Mouse (Mus musculus) kidney, adult 2 months (tissue): ENCODE data around the gene Ralgapa2. TPM values are rescaled to one million over a fixed set of nuclear protein-coding genes. Genes with fewer than 3 reads are reported as not detected.

ENCODE experiments used
- DNase-seq: peaks from one replicate; pipeline ENCODE4 v3.0.0; 2021
- H3K27ac ChIP-seq: fragments of 200-500 bp; 2 replicates; pipeline ENCODE4 v1.5.1; 2012; ENCODE audit warnings: low read depth, low read length, control low read depth, inconsistent platforms; ENCODE audit not compliant: insufficient read depth
- H3K27me3 ChIP-seq: fragments of 200-500 bp; replicated peaks from 2 replicates; pipeline ENCODE4 v1.6.1; 2012; ENCODE audit warnings: mild to moderate bottlenecking, moderate library complexity, low read length, inconsistent platforms; ENCODE audit not compliant: control insufficient read depth, insufficient read depth
- H3K36me3 ChIP-seq: fragments of 200-500 bp; 2 replicates; pipeline ENCODE4 v1.6.1; 2012; ENCODE audit warnings: mild to moderate bottlenecking, moderate library complexity, low read length, inconsistent platforms; ENCODE audit not compliant: control insufficient read depth, insufficient read depth
- H3K4me1 ChIP-seq: fragments of 200-500 bp; 2 replicates; pipeline ENCODE4 v1.6.1; 2011; ENCODE audit warnings: low read length; ENCODE audit not compliant: control insufficient read depth, insufficient read depth
- H3K4me3 ChIP-seq: fragments of 200-500 bp; 2 replicates; pipeline ENCODE4 v1.5.1; 2011; ENCODE audit warnings: mild to moderate bottlenecking, low read depth, low read length, control low read depth; ENCODE audit not compliant: insufficient read depth
- CTCF ChIP-seq: fragments of 200-500 bp; conservative IDR thresholded peaks from 2 replicates; pipeline ENCODE4 v1.5.1; 2011; ENCODE audit warnings: low read depth, mild to moderate bottlenecking, control low read depth, low read length, moderate library complexity, mixed read lengths; ENCODE audit not compliant: insufficient read depth, insufficient read length
- POLR2A ChIP-seq: fragments of 200-500 bp; IDR thresholded peaks from one replicate; pipeline ENCODE4 v1.6.1; 2011; ENCODE audit warnings: low read depth, low read length, control low read depth
- WGBS: fragments of 180-500 bp; shearing (Covaris S2); methylation state at CpG from one replicate; pipeline ENCODE4 v1.1.7; 2018; 5-methylcytosine and 5-hydroxymethylcytosine counted together
- polyA plus RNA-seq: library from polyadenylated mRNA; depleted of rRNA; stranded (reverse); fragments of >200 nt; gene quantifications from 2 replicates; pipeline ENCODE4 v1.2.3, GENCODE M21; 2012

Gene Ralgapa2
- polyA plus RNA-seq, 1 experiment, result 15.8 TPM

DNA sequence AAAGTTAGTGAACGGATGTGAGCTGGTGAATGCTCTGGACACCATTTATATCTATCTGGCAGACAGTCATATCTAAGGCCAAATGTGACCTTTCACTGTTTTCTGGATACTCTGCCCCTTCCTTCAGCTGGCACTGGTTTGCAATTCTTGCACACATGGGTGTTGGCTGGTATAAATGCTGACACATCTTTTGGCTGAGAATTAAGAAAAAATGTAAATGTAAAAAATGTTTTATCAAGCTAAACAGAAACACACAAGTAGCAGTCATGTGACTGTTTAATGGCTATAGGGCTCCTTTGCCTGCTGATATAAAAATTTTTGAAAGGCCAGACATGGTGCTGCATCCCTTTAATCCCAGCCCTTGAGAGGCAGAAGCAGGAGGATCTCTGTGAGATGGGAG lies 13.0 kb downstream of the Ralgapa2 start:
- peaks cover 22% of the 10 kb centered on the region for H3K4me1 ChIP-seq
- no peak overlapping the region for H3K27ac ChIP-seq
- no peak overlapping the region for H3K4me3 ChIP-seq
- no peaks in the 10 kb centered on the region for H3K27me3 ChIP-seq
- DNase-seq, result no peak
- WGBS, result 87% methylated on average over 1 of the region's 1 CpGs
- TF ChIP-seq POLR2A (no peak), CTCF (no peak)
- H3K36me3 ChIP-seq, result no peaks in the 10 kb centered on the region

DNA sequence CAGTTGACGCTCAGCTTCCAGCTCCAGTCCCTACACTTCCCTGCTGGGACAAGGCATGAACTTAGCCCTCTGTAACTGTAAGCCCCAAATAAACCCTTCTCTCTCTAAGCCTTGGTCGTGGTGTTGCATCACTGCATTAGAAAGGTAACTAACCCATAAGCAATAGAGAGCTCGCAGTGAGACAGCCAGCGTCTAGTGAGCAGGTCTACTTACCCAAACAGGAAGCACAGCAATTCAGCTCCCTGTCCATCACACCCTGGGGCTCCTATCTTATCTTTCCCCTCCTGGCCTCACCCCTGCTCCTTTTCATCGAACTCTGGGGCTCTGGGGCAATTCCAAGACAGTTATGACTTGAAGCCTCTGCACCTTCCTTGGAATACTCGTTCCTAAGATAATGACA lies 13.8 kb downstream of the Ralgapa2 start:
- Histone ChIP-seq H3K4me3 (no peak overlapping the region), H3K27ac (no peak overlapping the region), H3K27me3 (no peaks in the 10 kb centered on the region), H3K4me1 (peaks cover 21% of the 10 kb centered on the region), H3K36me3 (no peaks in the 10 kb centered on the region)
- 85% methylated on average over 6 of the region's 6 CpGs for WGBS
- no peak for DNase-seq
- no peak for TF ChIP-seq POLR2A
- TF ChIP-seq CTCF, result no peak

DNA sequence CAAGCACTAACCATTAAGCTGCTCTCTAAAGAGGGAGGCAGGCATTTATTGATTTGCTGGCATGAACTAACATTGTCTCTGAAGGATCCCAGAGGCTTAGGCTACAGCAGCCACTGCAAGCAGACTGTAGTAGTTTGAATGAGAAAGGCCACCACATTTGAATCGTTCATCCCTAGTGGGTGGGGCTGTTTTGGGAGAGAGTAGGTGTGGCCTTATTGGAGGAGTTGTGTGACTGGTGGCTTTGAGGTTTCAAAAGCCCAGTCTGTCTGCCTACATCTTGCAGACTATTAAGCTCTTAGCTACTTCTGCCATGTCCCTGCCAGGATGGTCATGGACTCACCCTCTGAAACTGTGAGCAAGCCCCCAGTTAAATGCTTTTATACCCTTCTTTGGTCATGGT lies 15.1 kb downstream of the Ralgapa2 start:
- WGBS, result 21% methylated on average over 1 of the region's 1 CpGs
- DNase-seq, result no peak

DNA sequence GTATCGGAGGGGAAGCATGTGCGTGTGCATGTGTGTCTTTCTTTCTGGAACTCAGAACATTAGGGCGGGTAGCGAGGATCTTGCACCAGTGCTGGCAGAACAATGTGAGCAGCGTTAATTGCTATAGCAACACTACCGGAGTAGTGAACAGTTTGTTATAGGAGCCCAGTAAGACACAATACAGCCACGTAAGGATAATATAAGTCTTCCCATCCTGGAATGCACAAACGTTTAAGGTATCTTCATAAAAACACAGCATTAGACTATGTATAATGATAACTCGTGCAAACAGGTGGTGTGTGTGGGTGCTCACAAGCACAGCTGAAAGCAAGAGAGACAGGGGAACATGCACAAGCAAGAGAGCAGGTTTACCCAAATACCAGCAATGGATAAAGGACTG lies 16.4 kb downstream of the Ralgapa2 start:
- H3K27me3 ChIP-seq, result no peaks in the 10 kb centered on the region
- TF ChIP-seq POLR2A, result no peak
- TF ChIP-seq CTCF, result no peak
- no peak overlapping the region for H3K4me3 ChIP-seq
- 91% methylated on average over 9 of the region's 9 CpGs for WGBS
- DNase-seq, result no peak
- peaks cover 3% of the 10 kb centered on the region; the same call in 1 of the 2 replicates for H3K4me1 ChIP-seq
- H3K27ac ChIP-seq, result no peak overlapping the region
- no peaks in the 10 kb centered on the region for H3K36me3 ChIP-seq

More for the DNA sequence above, 15.1 kb downstream of the Ralgapa2 start:
- TF ChIP-seq CTCF, result no peak
- TF ChIP-seq POLR2A, result no peak
- Histone ChIP-seq H3K36me3 (no peaks in the 10 kb centered on the region), H3K4me1 (peaks cover 8% of the 10 kb centered on the region), H3K4me3 (no peak overlapping the region), H3K27me3 (no peaks in the 10 kb centered on the region), H3K27ac (no peak overlapping the region)

DNA sequence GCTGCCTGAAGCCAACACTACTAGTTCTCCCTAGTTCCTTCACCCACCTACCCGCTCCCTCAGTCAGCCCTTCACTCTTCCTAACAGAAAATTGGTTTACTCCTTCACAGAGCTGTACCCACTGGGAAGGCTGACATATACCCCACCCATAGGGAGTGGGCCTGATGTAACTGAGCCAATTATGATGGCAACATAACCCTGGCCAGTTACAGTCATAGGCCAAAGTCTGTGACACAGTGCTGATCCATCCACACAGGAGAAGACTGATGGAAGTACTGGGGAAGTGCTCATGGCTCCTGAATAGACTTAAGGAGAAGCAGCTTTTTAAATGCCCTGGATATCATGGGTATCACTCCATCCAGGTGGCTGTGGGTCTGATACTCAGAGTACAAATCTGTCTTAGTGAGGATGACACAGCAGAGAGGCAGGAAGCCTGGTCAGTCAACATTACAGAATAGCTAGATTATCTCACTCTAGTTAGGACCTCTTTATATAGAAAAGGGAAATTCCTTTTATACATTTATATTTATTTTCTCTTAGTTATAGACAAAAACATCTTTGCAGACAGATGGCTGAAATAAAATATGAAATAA lies 18.7 kb downstream of the Ralgapa2 start:
- H3K4me3 ChIP-seq, result no peak overlapping the region
- H3K36me3 ChIP-seq, result no peaks in the 10 kb centered on the region
- peaks cover 3% of the 10 kb centered on the region; the same call in 1 of the 2 replicates for H3K4me1 ChIP-seq
- WGBS, result 100% methylated on average over 1 of the region's 1 CpGs
- TF ChIP-seq CTCF (no peak), POLR2A (no peak)
- no peaks in the 10 kb centered on the region for H3K27me3 ChIP-seq
- no peak for DNase-seq
- H3K27ac ChIP-seq, result no peak overlapping the region

DNA sequence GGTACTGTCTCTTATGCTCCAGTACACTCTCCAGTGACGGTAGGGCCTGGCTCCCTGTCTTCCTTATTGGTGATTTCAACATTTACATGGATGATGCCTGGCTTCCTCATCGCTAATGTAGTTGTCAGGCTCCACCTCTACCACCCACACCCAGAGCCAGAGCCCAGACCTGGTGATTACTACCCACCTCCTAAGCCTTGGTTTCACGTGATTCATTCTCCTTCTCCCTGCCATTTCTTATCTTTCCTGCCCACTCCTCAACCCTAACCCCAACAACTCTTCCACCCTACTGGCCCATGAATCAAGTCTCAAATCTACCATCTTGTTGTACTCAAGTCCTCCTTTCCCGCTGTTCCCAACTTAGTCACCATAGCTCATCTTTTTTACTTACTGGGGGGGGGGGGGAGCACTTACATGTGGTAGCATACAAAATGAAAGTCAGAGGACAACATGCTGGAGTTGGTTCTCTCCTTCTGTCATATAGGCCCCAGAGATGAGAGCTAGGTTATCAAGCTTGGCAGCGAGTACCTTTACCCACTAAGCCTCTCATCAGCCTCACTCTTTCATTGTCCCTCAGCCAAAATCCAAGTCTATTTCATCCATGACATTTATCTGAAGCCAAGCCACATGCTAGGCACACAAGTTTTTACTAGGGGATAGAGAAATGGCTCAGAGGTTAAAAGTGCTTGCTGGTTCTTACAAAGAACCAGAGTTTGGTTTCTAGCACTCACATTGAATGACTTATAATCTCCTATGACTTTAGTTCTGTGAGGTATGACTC lies 20.1 kb downstream of the Ralgapa2 start:
- Histone ChIP-seq H3K27ac (no peak overlapping the region), H3K36me3 (no peaks in the 10 kb centered on the region), H3K27me3 (no peaks in the 10 kb centered on the region), H3K4me3 (no peak overlapping the region), H3K4me1 (no peaks in the 10 kb centered on the region)
- DNase-seq, result no peak
- TF ChIP-seq CTCF (no peak), POLR2A (no peak)
- 97% methylated on average over 5 of the region's 5 CpGs for WGBS

DNA sequence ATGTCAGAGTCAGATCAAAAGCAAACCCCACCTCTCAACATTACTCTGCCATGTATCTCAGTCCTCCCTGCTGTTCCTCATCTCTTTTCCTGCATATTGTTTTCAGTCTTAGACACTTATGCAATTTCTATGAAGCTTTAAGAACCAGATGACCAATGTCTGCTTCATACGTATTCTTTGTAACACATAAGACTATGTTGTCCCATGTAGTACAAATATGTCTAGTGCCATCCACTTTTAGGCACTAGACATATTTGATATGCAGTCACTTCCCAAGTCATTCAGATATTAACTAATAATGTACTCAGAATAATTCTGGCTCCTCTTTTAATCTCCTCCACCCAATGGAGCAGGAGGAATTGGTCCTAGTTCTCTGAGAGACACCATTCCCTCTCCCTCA lies 21.2 kb downstream of the Ralgapa2 start:
- H3K27ac ChIP-seq, result no peak overlapping the region
- no peaks in the 10 kb centered on the region for H3K36me3 ChIP-seq
- no peak overlapping the region for H3K4me3 ChIP-seq
- TF ChIP-seq POLR2A, result no peak
- TF ChIP-seq CTCF, result no peak
- no peaks in the 10 kb centered on the region for H3K27me3 ChIP-seq
- H3K4me1 ChIP-seq, result no peaks in the 10 kb centered on the region
- WGBS, result 93% methylated on average over 1 of the region's 1 CpGs
- no peak for DNase-seq
